Mouse (Mus musculus) midbrain, embryonic 15.5 days (tissue): ENCODE data around the gene Lrrk1. TPM values are rescaled to one million over a fixed set of nuclear protein-coding genes. Genes with fewer than 3 reads are reported as not detected.

Experiments
- ATAC-seq: fragments of 200-750 bp; cut with Nextera tagmentation; replicated peaks from 2 replicates; pipeline ENCODE4 v1.8.0; 2017; ENCODE audit warnings: moderate TSS enrichment
- H3K27ac ChIP-seq: fragments of 300-500 bp; sonication (generic); 2 replicates; pipeline ENCODE4 v1.5.1; 2015; ENCODE audit warnings: mild to moderate bottlenecking, inconsistent platforms
- H3K27me3 ChIP-seq: fragments of 300-500 bp; sonication (generic); replicated peaks from 2 replicates; pipeline ENCODE4 v1.6.1; 2015; ENCODE audit warnings: inconsistent platforms
- H3K36me3 ChIP-seq: fragments of 300-500 bp; sonication (generic); replicated peaks from 2 replicates; pipeline ENCODE4 v1.6.1; 2015; ENCODE audit warnings: inconsistent platforms
- H3K4me1 ChIP-seq: fragments of 300-500 bp; sonication (generic); 2 replicates; pipeline ENCODE4 v1.6.1; 2015; ENCODE audit warnings: inconsistent platforms
- H3K4me2 ChIP-seq: fragments of 300-500 bp; sonication (generic); 2 replicates; pipeline ENCODE4 v1.6.1; 2015; ENCODE audit warnings: inconsistent platforms, mild to moderate bottlenecking, moderate library complexity
- H3K4me3 ChIP-seq: fragments of 300-500 bp; sonication (generic); 2 replicates; pipeline ENCODE4 v1.5.1; 2015; ENCODE audit warnings: mild to moderate bottlenecking, inconsistent platforms
- H3K9ac ChIP-seq: fragments of 300-500 bp; sonication (generic); 2 replicates; pipeline ENCODE4 v1.6.1; 2015; ENCODE audit warnings: mild to moderate bottlenecking, inconsistent platforms
- H3K9me3 ChIP-seq: fragments of 300-500 bp; sonication (generic); 2 replicates; pipeline ENCODE4 v1.6.1; 2016; ENCODE audit warnings: inconsistent platforms
- WGBS: fragments of 180-500 bp; shearing (Covaris S2); methylation state at CpG from one replicate; pipeline ENCODE4 v1.1.7; 2015; ENCODE audit warnings: mixed read lengths; 5-methylcytosine and 5-hydroxymethylcytosine counted together
- polyA plus RNA-seq: library from polyadenylated mRNA; unstranded; fragments of >200 nt; fragmentation: Nextera tagmentation; extraction: Ambion mirVana; gene quantifications from 2 replicates; pipeline ENCODE4 v1.2.1, GENCODE M21; 2015

Gene Lrrk1
- polyA plus RNA-seq, 1 experiment from 2014 or later = 3.7 TPM

GRCm38 (mm10) chr7:66375736-66376135, 12.4 kb downstream of the Lrrk1 start:
- Histone ChIP-seq H3K9me3 (no peaks in the 10 kb centered on the region), H3K27me3 (no peaks in the 10 kb centered on the region), H3K4me2 (no peak overlapping the region), H3K4me3 (no peak overlapping the region), H3K9ac (no peak overlapping the region), H3K27ac (no peak overlapping the region), H3K4me1 (no peaks in the 10 kb centered on the region), H3K36me3 (no peaks in the 10 kb centered on the region)
- WGBS = 92% methylated on average over 4 of the region's 4 CpGs
- no peak for ATAC-seq

GRCm38 (mm10) chr7:66373391-66373790, 14.8 kb downstream of the Lrrk1 start:
- Histone ChIP-seq H3K36me3 (no peaks in the 10 kb centered on the region), H3K4me3 (no peak overlapping the region), H3K4me1 (no peaks in the 10 kb centered on the region), H3K9ac (no peak overlapping the region), H3K27me3 (no peaks in the 10 kb centered on the region), H3K4me2 (no peak overlapping the region), H3K27ac (no peak overlapping the region), H3K9me3 (no peaks in the 10 kb centered on the region)
- 93% methylated on average over 3 of the region's 3 CpGs for WGBS
- no peak for ATAC-seq

- no peak for ATAC-seq
- Histone ChIP-seq H3K27me3 (no peaks in the 10 kb centered on the region), H3K9ac (no peak overlapping the region), H3K4me3 (no peak overlapping the region), H3K9me3 (no peaks in the 10 kb centered on the region), H3K27ac (no peak overlapping the region), H3K36me3 (no peaks in the 10 kb centered on the region), H3K4me2 (no peak overlapping the region), H3K4me1 (no peaks in the 10 kb centered on the region)
- WGBS = 91% methylated on average over 6 of the region's 6 CpGs
Observed at GRCm38 (mm10) chr7:66370970-66371369, 17.2 kb downstream of the Lrrk1 start.

GRCm38 (mm10) chr7:66369934-66370445, 18.2 kb downstream of the Lrrk1 start:
- Histone ChIP-seq H3K4me2 (no peak overlapping the region), H3K9ac (no peak overlapping the region), H3K27me3 (no peaks in the 10 kb centered on the region), H3K4me1 (no peaks in the 10 kb centered on the region), H3K9me3 (no peaks in the 10 kb centered on the region), H3K27ac (no peak overlapping the region), H3K4me3 (no peak overlapping the region), H3K36me3 (no peaks in the 10 kb centered on the region)
- 85% methylated on average over 5 of the region's 5 CpGs for WGBS
- ATAC-seq = no peak

- Histone ChIP-seq H3K27ac (no peak overlapping the region), H3K9ac (no peak overlapping the region), H3K9me3 (no peaks in the 10 kb centered on the region), H3K27me3 (no peaks in the 10 kb centered on the region), H3K4me3 (no peak overlapping the region), H3K4me2 (no peak overlapping the region), H3K4me1 (no peaks in the 10 kb centered on the region), H3K36me3 (no peaks in the 10 kb centered on the region)
- WGBS = 70% methylated on average over 5 of the region's 5 CpGs
- no peak for ATAC-seq
Observed at GRCm38 (mm10) chr7:66369071-66369933, 18.8 kb downstream of the Lrrk1 start.

GRCm38 (mm10) chr7:66365904-66366303, 22.2 kb downstream of the Lrrk1 start, which contains the start of gene Gm10974:
Gene Gm10974 (plus strand): TSS chr7:66365905.
- WGBS = 72% methylated on average over 2 of the region's 2 CpGs
- H3K27ac ChIP-seq = no peak within 1 kb of the TSS

GRCm38 (mm10) chr7:66365411-66365810, 22.7 kb downstream of the Lrrk1 start:
- Histone ChIP-seq H3K4me2 (no peak overlapping the region), H3K36me3 (no peaks in the 10 kb centered on the region), H3K4me1 (no peaks in the 10 kb centered on the region), H3K9ac (no peak overlapping the region), H3K9me3 (no peaks in the 10 kb centered on the region), H3K27ac (no peak overlapping the region), H3K27me3 (no peaks in the 10 kb centered on the region), H3K4me3 (no peak overlapping the region)
- ATAC-seq = no peak
- WGBS = 83% methylated on average over 2 of the region's 2 CpGs

More at GRCm38 (mm10) chr7:66365904-66366303, 22.2 kb downstream of the Lrrk1 start, which contains the start of gene Gm10974:
- no peaks in the 10 kb centered on the region for H3K36me3 ChIP-seq
- no peak within 1 kb of the TSS for H3K9ac ChIP-seq
- H3K27me3 ChIP-seq = no peaks in the 10 kb centered on the region
- no peak for ATAC-seq
- no peaks in the 10 kb centered on the region for H3K9me3 ChIP-seq
- no peaks in the 10 kb centered on the region for H3K4me1 ChIP-seq
- H3K4me2 ChIP-seq = no peak within 1 kb of the TSS
- H3K4me3 ChIP-seq = no peak within 1 kb of the TSS

GRCm38 (mm10) chr7:66364491-66364890, 23.7 kb downstream of the Lrrk1 start:
- Histone ChIP-seq H3K27ac (no peak overlapping the region), H3K36me3 (no peaks in the 10 kb centered on the region), H3K9me3 (no peaks in the 10 kb centered on the region), H3K4me1 (no peaks in the 10 kb centered on the region), H3K4me2 (no peak overlapping the region), H3K4me3 (no peak overlapping the region), H3K27me3 (no peaks in the 10 kb centered on the region), H3K9ac (no peak overlapping the region)
- ATAC-seq = no peak
- WGBS = 94% methylated on average over 11 of the region's 11 CpGs

GRCm38 (mm10) chr7:66359044-66359443, 29.1 kb downstream of the Lrrk1 start:
- H3K4me1 ChIP-seq = no peaks in the 10 kb centered on the region
- 95% methylated on average over 4 of the region's 4 CpGs for WGBS
- H3K4me3 ChIP-seq = no peak overlapping the region
- H3K36me3 ChIP-seq = no peaks in the 10 kb centered on the region
- H3K9ac ChIP-seq = no peak overlapping the region
- no peak for ATAC-seq
- no peaks in the 10 kb centered on the region for H3K9me3 ChIP-seq
- no peak overlapping the region for H3K4me2 ChIP-seq
- no peaks in the 10 kb centered on the region for H3K27me3 ChIP-seq
- no peak overlapping the region for H3K27ac ChIP-seq

- no peaks in the 10 kb centered on the region for H3K4me1 ChIP-seq
- no peak overlapping the region for H3K9ac ChIP-seq
- no peak overlapping the region for H3K27ac ChIP-seq
- H3K4me3 ChIP-seq = no peak overlapping the region
- ATAC-seq = no peak
- no peaks in the 10 kb centered on the region for H3K27me3 ChIP-seq
- no peaks in the 10 kb centered on the region for H3K36me3 ChIP-seq
- WGBS = 89% methylated on average over 3 of the region's 3 CpGs
- no peaks in the 10 kb centered on the region for H3K9me3 ChIP-seq
- H3K4me2 ChIP-seq = no peak overlapping the region
Observed at GRCm38 (mm10) chr7:66358461-66358860, 29.7 kb downstream of the Lrrk1 start.

- Histone ChIP-seq H3K9me3 (no peaks in the 10 kb centered on the region), H3K27me3 (no peaks in the 10 kb centered on the region), H3K4me1 (no peaks in the 10 kb centered on the region), H3K4me3 (no peak overlapping the region), H3K27ac (no peak overlapping the region), H3K9ac (no peak overlapping the region), H3K36me3 (no peaks in the 10 kb centered on the region), H3K4me2 (no peak overlapping the region)
- no peak for ATAC-seq
- WGBS = 89% methylated on average over 8 of the region's 8 CpGs
Observed at GRCm38 (mm10) chr7:66355791-66356522, 32.2 kb downstream of the Lrrk1 start.

GRCm38 (mm10) chr7:66354911-66355310, 33.2 kb downstream of the Lrrk1 start:
- Histone ChIP-seq H3K9ac (no peak overlapping the region), H3K9me3 (no peaks in the 10 kb centered on the region), H3K4me1 (no peaks in the 10 kb centered on the region), H3K27ac (no peak overlapping the region), H3K4me2 (no peak overlapping the region), H3K27me3 (no peaks in the 10 kb centered on the region), H3K4me3 (no peak overlapping the region), H3K36me3 (no peaks in the 10 kb centered on the region)
- ATAC-seq = no peak
- 73% methylated on average over 3 of the region's 3 CpGs for WGBS
